Mouse (Mus musculus): ENCODE measurements at regions not wholly inside any gene's neighbourhood (a gene's known extent, or its start where the extent isn't known, plus 50 kb on each side); places are given as distances from the start of the nearest gene placed in this dataset.

DNA sequence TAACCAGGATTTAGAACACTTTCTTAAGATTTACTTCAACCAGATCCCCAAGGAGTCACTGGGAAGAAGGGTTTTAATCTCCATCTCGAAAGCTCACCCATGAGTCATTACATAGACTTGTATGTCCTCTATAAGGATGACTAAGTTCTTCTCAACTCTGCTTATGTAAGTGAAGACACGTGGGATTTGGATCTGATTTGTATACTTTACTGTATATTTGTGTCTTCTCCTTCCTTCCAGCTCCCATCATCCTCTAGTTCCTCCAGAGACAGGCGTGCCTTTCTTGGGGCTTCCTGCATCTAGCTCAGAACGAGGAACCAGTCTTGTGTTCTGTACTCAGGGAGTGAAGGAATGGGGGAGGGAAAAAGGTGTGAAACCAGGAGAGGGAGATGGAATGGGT lies 127.5 kb upstream of the Rnaseh2b start:
- 80% methylated on average over 4 of the region's 4 CpGs for WGBS
- Histone ChIP-seq H3K4me1 (ENCODE audit: control insufficient read depth, insufficient read depth, low read length) (peaks cover 6% of the 10 kb centered on the region; the same call in 1 of the 2 replicates), H3K9ac (ENCODE audit: low read depth, low read length) (no peak overlapping the region), H3K27ac (ENCODE audit: low read length) (no peak overlapping the region), H3K4me2 (ENCODE audit: low read length) (no peak overlapping the region), H3K4me3 (ENCODE audit: low read depth, low read length) (no peak overlapping the region), H3K9me3 (replicated peaks; ENCODE audit: control insufficient read depth, low read length, poor library complexity, severe bottlenecking) (no peaks in the 10 kb centered on the region), H3K27me3 (ENCODE audit: control insufficient read depth, insufficient read depth, low read depth, low read length) (no peaks in the 10 kb centered on the region), H3K36me3 (ENCODE audit: control insufficient read depth, insufficient read depth, low read length) (no peaks in the 10 kb centered on the region)
- ATAC-seq: no peak

DNA sequence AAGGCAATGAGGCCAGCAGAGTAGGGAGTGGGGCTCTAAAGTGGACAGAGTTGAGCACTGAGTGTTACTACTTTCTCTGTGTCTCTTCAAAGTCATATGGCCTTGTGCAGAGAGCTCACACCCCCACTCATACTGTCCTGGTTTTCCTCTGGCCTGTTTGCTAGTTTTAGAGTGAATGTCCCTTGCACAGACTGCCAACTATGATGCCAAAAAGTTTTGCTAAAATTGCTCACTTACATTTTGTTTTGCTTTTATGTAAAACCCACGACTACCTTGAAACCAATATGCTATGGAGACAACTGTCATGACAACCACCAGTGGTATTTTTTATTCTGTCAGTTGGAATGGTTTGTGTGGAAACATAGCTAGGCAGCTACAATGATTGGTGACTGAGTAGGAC lies 126.4 kb upstream of the Rnaseh2b start:
- Histone ChIP-seq H3K4me1 (ENCODE audit: control insufficient read depth, insufficient read depth, low read length) (peaks cover 6% of the 10 kb centered on the region; the same call in 1 of the 2 replicates), H3K4me3 (ENCODE audit: low read depth, low read length) (no peak overlapping the region), H3K9ac (ENCODE audit: low read depth, low read length) (no peak overlapping the region), H3K4me2 (ENCODE audit: low read length) (no peak overlapping the region), H3K9me3 (replicated peaks; ENCODE audit: control insufficient read depth, low read length, poor library complexity, severe bottlenecking) (no peaks in the 10 kb centered on the region), H3K27ac (ENCODE audit: low read length) (no peak overlapping the region), H3K27me3 (ENCODE audit: control insufficient read depth, insufficient read depth, low read depth, low read length) (no peaks in the 10 kb centered on the region), H3K36me3 (ENCODE audit: control insufficient read depth, insufficient read depth, low read length) (no peaks in the 10 kb centered on the region)
- ATAC-seq: no peak
- 64% methylated on average over 1 of the region's 1 CpGs for WGBS

DNA sequence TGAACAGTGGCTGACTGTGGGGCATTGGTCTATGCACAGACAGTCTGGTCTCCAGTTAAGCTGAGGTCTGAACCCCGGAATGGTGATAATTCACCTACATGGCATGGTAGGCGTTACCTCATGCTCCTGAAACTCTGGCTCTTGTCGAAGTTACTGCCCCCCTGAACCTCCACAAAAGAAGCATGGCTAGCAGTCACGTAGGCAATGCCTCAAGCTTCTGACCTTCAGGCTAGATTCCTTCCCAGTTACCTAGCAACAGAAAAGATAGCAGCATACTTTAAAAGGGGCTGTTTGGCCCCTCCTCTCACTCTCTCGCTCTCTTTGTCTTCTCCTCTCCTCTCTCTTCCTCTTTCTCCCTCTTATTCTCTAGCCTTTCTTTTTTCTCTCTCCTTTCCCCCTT lies 125.8 kb upstream of the Rnaseh2b start:
- Histone ChIP-seq H3K27ac (ENCODE audit: low read length) (no peak overlapping the region), H3K9me3 (replicated peaks; ENCODE audit: control insufficient read depth, low read length, poor library complexity, severe bottlenecking) (no peaks in the 10 kb centered on the region), H3K4me2 (ENCODE audit: low read length) (no peak overlapping the region), H3K4me3 (ENCODE audit: low read depth, low read length) (no peak overlapping the region), H3K4me1 (ENCODE audit: control insufficient read depth, insufficient read depth, low read length) (peaks cover 6% of the 10 kb centered on the region; the same call in 1 of the 2 replicates), H3K27me3 (ENCODE audit: control insufficient read depth, insufficient read depth, low read depth, low read length) (no peaks in the 10 kb centered on the region), H3K36me3 (ENCODE audit: control insufficient read depth, insufficient read depth, low read length) (no peaks in the 10 kb centered on the region), H3K9ac (ENCODE audit: low read depth, low read length) (no peak overlapping the region)
- WGBS: 47% methylated on average over 5 of the region's 5 CpGs
- ATAC-seq: peak; percentile 36; the same call in 1 of the 2 replicates

DNA sequence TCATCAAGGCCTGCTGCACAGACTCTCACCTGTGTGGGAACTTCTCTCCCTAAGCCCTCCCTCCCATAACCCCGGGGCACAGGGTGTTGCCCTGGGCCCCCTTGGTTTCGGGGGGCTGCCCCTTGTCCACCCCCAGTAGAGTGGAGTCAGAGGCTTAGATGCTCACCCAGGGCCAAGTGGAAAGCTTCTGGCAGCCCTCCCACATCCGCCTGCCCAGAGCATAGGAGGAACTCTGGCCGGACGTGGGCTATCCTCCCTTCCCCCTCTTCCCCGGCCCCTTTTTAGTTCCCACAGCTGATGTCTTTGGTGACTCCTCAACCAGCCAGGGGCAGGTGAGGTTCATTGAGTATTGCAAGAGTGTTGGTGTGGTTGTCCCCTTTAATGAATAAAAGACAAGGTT lies 125.3 kb upstream of the Rnaseh2b start:
- Histone ChIP-seq H3K9ac (ENCODE audit: low read depth, low read length) (no peak overlapping the region), H3K27me3 (ENCODE audit: control insufficient read depth, insufficient read depth, low read depth, low read length) (no peaks in the 10 kb centered on the region), H3K36me3 (ENCODE audit: control insufficient read depth, insufficient read depth, low read length) (no peaks in the 10 kb centered on the region), H3K4me2 (ENCODE audit: low read length) (no peak overlapping the region), H3K9me3 (replicated peaks; ENCODE audit: control insufficient read depth, low read length, poor library complexity, severe bottlenecking) (no peaks in the 10 kb centered on the region), H3K4me3 (ENCODE audit: low read depth, low read length) (no peak overlapping the region), H3K27ac (ENCODE audit: low read length) (peak overlapping the region; percentile 24; the same call in 1 of the 2 replicates), H3K4me1 (ENCODE audit: control insufficient read depth, insufficient read depth, low read length) (peaks cover 6% of the 10 kb centered on the region; the same call in 1 of the 2 replicates)
- no peak for ATAC-seq
- WGBS: 80% methylated on average over 6 of the region's 6 CpGs

DNA sequence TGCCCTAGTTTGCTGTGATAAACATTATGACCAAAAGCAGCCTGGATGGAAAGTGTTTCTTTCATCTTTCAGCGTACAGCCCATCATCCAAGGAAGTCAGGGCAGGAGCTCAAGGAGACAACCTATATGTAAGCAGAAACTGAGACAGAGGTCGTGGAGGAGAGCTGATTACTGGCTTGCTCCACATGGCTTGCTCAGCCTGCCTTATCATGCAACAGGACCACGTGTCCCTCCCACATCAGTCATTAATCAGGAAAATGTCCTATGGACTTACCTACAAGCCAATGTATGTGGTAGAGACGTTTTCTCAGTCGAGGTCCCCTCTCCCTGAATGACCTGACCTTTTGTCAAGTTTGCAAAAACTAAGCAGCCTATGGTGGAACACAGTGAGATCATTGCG lies 123.7 kb upstream of the Rnaseh2b start:
- ATAC-seq: no peak

DNA sequence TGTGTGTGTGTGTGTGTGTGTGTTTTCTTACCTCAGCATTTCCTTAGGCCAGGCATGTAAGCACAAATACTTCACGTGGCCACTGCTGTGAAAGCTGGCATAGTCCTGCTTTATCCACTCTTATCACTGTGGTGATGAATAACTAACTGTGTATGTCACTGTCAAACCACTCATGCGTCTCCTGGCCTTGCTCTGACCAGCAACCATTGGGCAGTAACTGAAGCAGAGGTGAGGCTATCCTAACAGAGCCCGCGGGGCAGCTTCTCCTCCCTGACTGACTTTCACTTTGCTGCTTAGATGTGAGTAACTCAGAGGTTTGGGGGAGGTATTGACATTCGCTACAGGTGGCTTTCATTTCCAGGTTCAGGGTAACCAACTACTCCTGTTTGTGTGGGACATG lies 122.0 kb upstream of the Rnaseh2b start:
- WGBS: 74% methylated on average over 5 of the region's 5 CpGs
- Histone ChIP-seq H3K27me3 (ENCODE audit: control insufficient read depth, insufficient read depth, low read depth, low read length) (no peaks in the 10 kb centered on the region), H3K4me1 (ENCODE audit: control insufficient read depth, insufficient read depth, low read length) (peaks cover 15% of the 10 kb centered on the region; the same call in 1 of the 2 replicates), H3K4me2 (ENCODE audit: low read length) (no peak overlapping the region), H3K9ac (ENCODE audit: low read depth, low read length) (no peak overlapping the region), H3K36me3 (ENCODE audit: control insufficient read depth, insufficient read depth, low read length) (no peaks in the 10 kb centered on the region), H3K27ac (ENCODE audit: low read length) (no peak overlapping the region), H3K9me3 (replicated peaks; ENCODE audit: control insufficient read depth, low read length, poor library complexity, severe bottlenecking) (no peaks in the 10 kb centered on the region), H3K4me3 (ENCODE audit: low read depth, low read length) (no peak overlapping the region)
- ATAC-seq: no peak

More for the DNA sequence above, 123.7 kb upstream of the Rnaseh2b start:
- H3K27me3 ChIP-seq (ENCODE audit: control insufficient read depth, insufficient read depth, low read depth, low read length): no peaks in the 10 kb centered on the region
- no peak overlapping the region for H3K27ac ChIP-seq (ENCODE audit: low read length)
- no peak overlapping the region for H3K9ac ChIP-seq (ENCODE audit: low read depth, low read length)
- no peak overlapping the region for H3K4me2 ChIP-seq (ENCODE audit: low read length)
- peaks cover 6% of the 10 kb centered on the region; the same call in 1 of the 2 replicates for H3K4me1 ChIP-seq (ENCODE audit: control insufficient read depth, insufficient read depth, low read length)
- 86% methylated on average over 6 of the region's 6 CpGs for WGBS
- H3K9me3 ChIP-seq (replicated peaks; ENCODE audit: control insufficient read depth, low read length, poor library complexity, severe bottlenecking): no peaks in the 10 kb centered on the region
- H3K4me3 ChIP-seq (ENCODE audit: low read depth, low read length): no peak overlapping the region
- H3K36me3 ChIP-seq (ENCODE audit: control insufficient read depth, insufficient read depth, low read length): no peaks in the 10 kb centered on the region

DNA sequence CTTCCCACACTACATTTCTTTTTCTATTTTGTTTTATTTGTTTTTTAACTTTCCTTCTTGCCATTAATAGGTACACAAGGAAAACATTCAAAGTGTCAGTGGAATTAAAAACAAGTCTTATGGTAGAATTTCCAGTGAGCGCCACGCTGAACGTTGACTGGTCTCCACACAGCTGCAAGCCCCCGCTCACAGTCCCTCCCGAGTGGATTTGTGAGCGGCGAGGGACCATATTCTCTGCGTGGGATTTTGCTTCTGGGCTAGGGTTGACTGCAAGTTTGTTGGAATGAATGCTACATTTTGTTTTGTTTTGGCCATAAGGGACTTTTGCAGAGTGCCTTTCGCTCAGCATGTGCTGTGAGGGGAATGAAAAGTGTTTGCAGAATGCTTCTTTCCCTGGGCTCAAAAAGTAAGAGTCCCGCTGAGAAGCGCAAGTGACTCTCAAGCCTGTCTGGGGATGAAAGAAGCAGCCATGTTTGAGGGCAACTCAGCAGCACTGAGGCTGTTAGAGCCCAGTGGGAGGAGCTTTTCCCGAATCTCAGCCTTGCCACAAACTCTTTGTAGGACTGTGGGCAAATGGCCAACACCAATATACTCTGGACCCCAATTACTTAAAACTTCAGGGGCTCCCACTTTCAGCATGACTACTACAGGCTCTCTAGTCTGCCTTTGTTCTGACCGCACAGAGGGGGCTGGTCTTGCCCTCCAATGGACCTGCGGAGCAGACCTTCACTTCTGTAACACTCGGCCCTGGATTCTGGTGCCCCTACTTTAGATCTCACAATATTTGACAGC lies 120.9 kb upstream of the Rnaseh2b start:
- Histone ChIP-seq H3K9ac (ENCODE audit: low read depth, low read length) (no peak overlapping the region), H3K4me3 (ENCODE audit: low read depth, low read length) (no peak overlapping the region), H3K4me1 (ENCODE audit: control insufficient read depth, insufficient read depth, low read length) (peaks cover 15% of the 10 kb centered on the region; the same call in 1 of the 2 replicates), H3K36me3 (ENCODE audit: control insufficient read depth, insufficient read depth, low read length) (no peaks in the 10 kb centered on the region), H3K27ac (ENCODE audit: low read length) (no peak overlapping the region), H3K9me3 (replicated peaks; ENCODE audit: control insufficient read depth, low read length, poor library complexity, severe bottlenecking) (no peaks in the 10 kb centered on the region), H3K27me3 (ENCODE audit: control insufficient read depth, insufficient read depth, low read depth, low read length) (no peaks in the 10 kb centered on the region), H3K4me2 (ENCODE audit: low read length) (no peak overlapping the region)
- WGBS: 70% methylated on average over 15 of the region's 15 CpGs
- no peak for ATAC-seq

DNA sequence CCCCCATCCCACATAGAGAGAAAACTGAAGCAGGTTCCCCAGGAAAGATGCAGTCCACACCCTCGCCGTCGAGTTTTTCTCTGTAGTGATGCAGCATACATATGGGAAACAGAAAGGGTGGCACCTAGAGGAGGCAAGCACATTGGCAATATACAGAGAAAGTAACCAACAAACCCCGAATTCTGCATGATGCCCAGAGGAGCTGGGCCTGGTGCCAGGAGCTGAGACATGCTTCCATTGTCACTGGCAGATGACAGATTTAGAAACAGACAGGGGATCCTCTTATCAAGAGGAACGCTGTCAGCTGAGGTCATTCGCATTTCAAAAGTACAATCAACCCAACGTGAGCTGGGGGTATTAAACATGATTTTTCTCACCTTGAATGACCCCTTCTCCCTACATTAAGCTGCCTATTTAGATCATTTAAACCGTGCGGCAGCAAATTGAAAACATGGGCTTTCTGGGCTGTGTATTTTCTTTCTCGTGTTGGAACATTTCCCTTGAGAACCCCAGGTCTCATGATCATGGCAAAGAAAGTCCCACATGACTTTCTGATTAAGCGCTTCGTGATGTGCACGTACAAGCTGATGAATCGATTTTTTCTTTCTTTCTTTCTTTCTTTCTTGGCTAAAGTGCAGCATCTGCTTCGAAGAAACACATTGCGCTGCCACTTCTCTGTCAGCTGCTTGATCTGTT lies 118.4 kb upstream of the Rnaseh2b start:
- no peak overlapping the region for H3K27ac ChIP-seq (ENCODE audit: low read length)

More for the DNA sequence above, 118.4 kb upstream of the Rnaseh2b start:
- ATAC-seq: peak; percentile 51; the same call in 1 of the 2 replicates
- Histone ChIP-seq H3K27me3 (ENCODE audit: control insufficient read depth, insufficient read depth, low read depth, low read length) (no peaks in the 10 kb centered on the region), H3K4me3 (ENCODE audit: low read depth, low read length) (no peak overlapping the region), H3K4me1 (ENCODE audit: control insufficient read depth, insufficient read depth, low read length) (peaks cover 9% of the 10 kb centered on the region; the same call in 1 of the 2 replicates), H3K4me2 (ENCODE audit: low read length) (peak overlapping the region; percentile 31), H3K9me3 (replicated peaks; ENCODE audit: control insufficient read depth, low read length, poor library complexity, severe bottlenecking) (no peaks in the 10 kb centered on the region), H3K9ac (ENCODE audit: low read depth, low read length) (no peak overlapping the region), H3K36me3 (ENCODE audit: control insufficient read depth, insufficient read depth, low read length) (no peaks in the 10 kb centered on the region)
- WGBS: 28% methylated on average over 16 of the region's 16 CpGs
